Mouse (Mus musculus) kidney, embryonic 16.5 days (tissue): ENCODE results near the gene Gm20388. TPM values are rescaled to one million over a fixed set of nuclear protein-coding genes. Genes with fewer than 3 reads are reported as not detected.

Source experiments
- ATAC-seq: fragments of 200-750 bp; cut with Nextera tagmentation; 2 replicates; pipeline ENCODE4 v1.8.0; 2017; ENCODE audit warnings: moderate TSS enrichment; ENCODE audit not compliant: low FRiP score, low TSS enrichment
- H3K27ac ChIP-seq: fragments of 300-500 bp; sonication (generic); 2 replicates; pipeline ENCODE4 v1.5.1; 2014; ENCODE audit warnings: low read length
- H3K27me3 ChIP-seq: fragments of 300-500 bp; sonication (generic); 2 replicates; pipeline ENCODE4 v1.6.1; 2014; ENCODE audit warnings: low read length, control low read depth, mixed read lengths; ENCODE audit not compliant: insufficient read depth
- H3K36me3 ChIP-seq: fragments of 300-500 bp; sonication (generic); 2 replicates; pipeline ENCODE4 v1.6.1; 2014; ENCODE audit warnings: low read length, control low read depth, mixed read lengths; ENCODE audit not compliant: insufficient read depth
- H3K4me1 ChIP-seq: fragments of 300-500 bp; sonication (generic); 2 replicates; pipeline ENCODE4 v1.6.1; 2014; ENCODE audit warnings: low read length, control low read depth, mixed read lengths; ENCODE audit not compliant: insufficient read depth
- H3K4me2 ChIP-seq: fragments of 300-500 bp; sonication (generic); replicated peaks from 2 replicates; pipeline ENCODE4 v1.6.1; 2014; ENCODE audit warnings: low read depth, low read length
- H3K4me3 ChIP-seq: fragments of 300-500 bp; sonication (generic); 2 replicates; pipeline ENCODE4 v1.5.1; 2014; ENCODE audit warnings: mild to moderate bottlenecking, low read length
- H3K9ac ChIP-seq: fragments of 300-500 bp; sonication (generic); replicated peaks from 2 replicates; pipeline ENCODE4 v1.6.1; 2014; ENCODE audit warnings: low read length
- H3K9me3 ChIP-seq: fragments of 300-500 bp; sonication (generic); 2 replicates; pipeline ENCODE4 v1.6.1; 2016; ENCODE audit warnings: low read length, control low read depth
- WGBS: fragments of 180-500 bp; shearing (Covaris S2); extraction: QIAGEN DNeasy Blood & Tissue Kit; methylation state at CpG from one replicate; pipeline ENCODE4 v1.1.7; 2014; 5-methylcytosine and 5-hydroxymethylcytosine counted together
- polyA plus RNA-seq: library from polyadenylated mRNA; unstranded; fragments of >200 nt; fragmentation: Nextera tagmentation; extraction: Ambion mirVana; gene quantifications from 2 replicates; pipeline ENCODE4 v1.2.1, GENCODE M21; 2015

Gene Gm20388
- polyA plus RNA-seq, 1 experiment from 2014 or later: 7.7 TPM

- peaks cover 7% of the 10 kb centered on the region; the same call in 1 of the 2 replicates for H3K4me1 ChIP-seq
- H3K9me3 ChIP-seq: no peaks in the 10 kb centered on the region
- no peaks in the 10 kb centered on the region for H3K36me3 ChIP-seq
- H3K9ac ChIP-seq: no peak overlapping the region
- ATAC-seq: no peak
- WGBS: 22% methylated on average over 4 of the region's 4 CpGs
- no peak overlapping the region for H3K27ac ChIP-seq
- H3K27me3 ChIP-seq: no peaks in the 10 kb centered on the region
- no peak overlapping the region for H3K4me2 ChIP-seq
- no peak overlapping the region for H3K4me3 ChIP-seq
These were observed 1774.8 kb downstream of the Gm20388 start for GRCm38 (mm10) chr8:121685419-121685818.

- Histone ChIP-seq H3K27me3 (no peaks in the 10 kb centered on the region), H3K36me3 (no peaks in the 10 kb centered on the region), H3K4me3 (no peak overlapping the region), H3K9ac (no peak overlapping the region), H3K27ac (no peak overlapping the region), H3K9me3 (no peaks in the 10 kb centered on the region), H3K4me1 (peaks cover 7% of the 10 kb centered on the region; the same call in 1 of the 2 replicates), H3K4me2 (no peak overlapping the region)
- 56% methylated on average over 14 of the region's 14 CpGs for whole genome bisulfite sequencing
- no peak for ATAC-seq
These were observed 1777.0 kb downstream of the Gm20388 start for GRCm38 (mm10) chr8:121687455-121688161.

GRCm38 (mm10) chr8:121688496-121688895 is 1777.9 kb downstream of the Gm20388 start:
- H3K36me3 ChIP-seq: no peaks in the 10 kb centered on the region
- no peak overlapping the region for H3K4me3 ChIP-seq
- peaks cover 7% of the 10 kb centered on the region; the same call in 1 of the 2 replicates for H3K4me1 ChIP-seq
- H3K4me2 ChIP-seq: no peak overlapping the region
- no peaks in the 10 kb centered on the region for H3K9me3 ChIP-seq
- H3K9ac ChIP-seq: no peak overlapping the region
- no peak overlapping the region for H3K27ac ChIP-seq
- ATAC-seq: no peak
- 34% methylated on average over 5 of the region's 5 CpGs for WGBS
- H3K27me3 ChIP-seq: no peaks in the 10 kb centered on the region

- ATAC-seq: no peak
- Histone ChIP-seq H3K9me3 (no peaks in the 10 kb centered on the region), H3K4me2 (no peak overlapping the region), H3K27ac (no peak overlapping the region), H3K9ac (no peak overlapping the region), H3K4me1 (peaks cover 13% of the 10 kb centered on the region), H3K4me3 (no peak overlapping the region), H3K36me3 (no peaks in the 10 kb centered on the region), H3K27me3 (no peaks in the 10 kb centered on the region)
- 57% methylated on average over 4 of the region's 4 CpGs for WGBS
These were observed 1783.8 kb downstream of the Gm20388 start for GRCm38 (mm10) chr8:121694453-121694852.

GRCm38 (mm10) chr8:121695585-121696184 is 1785.0 kb downstream of the Gm20388 start:
- WGBS: 70% methylated on average over 6 of the region's 6 CpGs
- Histone ChIP-seq H3K4me3 (no peak overlapping the region), H3K4me2 (no peak overlapping the region), H3K9me3 (no peaks in the 10 kb centered on the region), H3K27ac (no peak overlapping the region), H3K4me1 (peaks cover 13% of the 10 kb centered on the region), H3K9ac (no peak overlapping the region), H3K27me3 (no peaks in the 10 kb centered on the region), H3K36me3 (no peaks in the 10 kb centered on the region)
- no peak for ATAC-seq

- H3K4me3 ChIP-seq: peak overlapping the region; percentile 32
- H3K9me3 ChIP-seq: no peaks in the 10 kb centered on the region
- no peaks in the 10 kb centered on the region for H3K27me3 ChIP-seq
- H3K27ac ChIP-seq: no peak overlapping the region
- H3K4me2 ChIP-seq: peak overlapping the region; percentile 53
- peak overlapping the region; percentile 48; the same call in 1 of the 2 replicates for H3K9ac ChIP-seq
- ATAC-seq: peak; percentile 82
- peaks cover 13% of the 10 kb centered on the region for H3K4me1 ChIP-seq
- 3% methylated on average over 16 of the region's 17 CpGs for WGBS
- H3K36me3 ChIP-seq: no peaks in the 10 kb centered on the region
These were observed 1787.3 kb downstream of the Gm20388 start for GRCm38 (mm10) chr8:121697735-121698614.

- WGBS: 9% methylated on average over 9 of the region's 9 CpGs
- Histone ChIP-seq H3K27me3 (no peaks in the 10 kb centered on the region), H3K9ac (peak overlapping the region; percentile 48; the same call in 1 of the 2 replicates), H3K9me3 (no peaks in the 10 kb centered on the region), H3K4me3 (peak overlapping the region; percentile 32), H3K27ac (no peak overlapping the region), H3K36me3 (no peaks in the 10 kb centered on the region), H3K4me2 (peak overlapping the region; percentile 53), H3K4me1 (peaks cover 13% of the 10 kb centered on the region)
- ATAC-seq: peak; percentile 52
These were observed 1788.0 kb downstream of the Gm20388 start for GRCm38 (mm10) chr8:121698615-121699101.

GRCm38 (mm10) chr8:121699936-121700335 is 1789.3 kb downstream of the Gm20388 start:
- no peak overlapping the region for H3K4me2 ChIP-seq
- H3K27ac ChIP-seq: no peak overlapping the region
- no peak for ATAC-seq
- H3K27me3 ChIP-seq: no peaks in the 10 kb centered on the region
- H3K4me1 ChIP-seq: peaks cover 13% of the 10 kb centered on the region
- no peak overlapping the region for H3K4me3 ChIP-seq
- 86% methylated on average over 2 of the region's 2 CpGs for WGBS
- no peaks in the 10 kb centered on the region for H3K36me3 ChIP-seq
- no peaks in the 10 kb centered on the region for H3K9me3 ChIP-seq
- H3K9ac ChIP-seq: no peak overlapping the region

- Histone ChIP-seq H3K36me3 (no peaks in the 10 kb centered on the region), H3K4me2 (no peak overlapping the region), H3K4me3 (no peak overlapping the region), H3K27me3 (no peaks in the 10 kb centered on the region), H3K4me1 (no peaks in the 10 kb centered on the region), H3K9me3 (no peaks in the 10 kb centered on the region), H3K9ac (no peak overlapping the region), H3K27ac (no peak overlapping the region)
- 52% methylated on average over 3 of the region's 3 CpGs for WGBS
- no peak for ATAC-seq
These were observed 1794.5 kb downstream of the Gm20388 start for GRCm38 (mm10) chr8:121705174-121705573.
